Mouse (Mus musculus): ENCODE measurements at regions not wholly inside any gene's neighbourhood (a gene's known extent, or its start where the extent isn't known, plus 50 kb on each side); places are given as distances from the start of the nearest gene placed in this dataset.

DNA sequence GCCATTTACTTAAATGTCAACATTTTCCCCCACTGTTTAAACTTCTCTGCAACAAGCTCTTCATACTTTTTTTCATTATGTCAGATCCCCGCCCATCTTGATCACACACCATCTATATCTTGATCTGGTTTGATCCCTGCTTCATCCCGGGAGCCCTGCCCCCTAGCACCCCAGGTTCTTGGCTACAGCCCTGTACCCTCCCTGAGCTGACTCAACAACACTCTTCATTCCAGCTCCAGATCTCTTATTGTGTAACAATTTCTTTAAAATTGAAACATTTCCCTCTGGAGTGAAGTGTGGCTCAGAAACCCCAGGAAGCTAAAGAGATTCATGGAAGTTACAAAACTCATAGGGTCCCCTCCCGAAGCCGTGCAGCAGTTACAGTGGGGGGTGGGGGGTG lies 126.2 kb upstream of the Mast4 start:
- no peak for DNase-seq

GRCm38 (mm10) chr13:103459486-103460147 lies 125.3 kb upstream of the Mast4 start:
- no peak for DNase-seq

- no peak for DNase-seq
These were observed 118.5 kb upstream of the Mast4 start for GRCm38 (mm10) chr13:103452837-103453236.

GRCm38 (mm10) chr13:103430589-103430988 lies 96.3 kb upstream of the Mast4 start:
- DNase-seq: peak; percentile 20 to 21

- DNase-seq: no peak
These were observed 89.7 kb upstream of the Mast4 start for GRCm38 (mm10) chr13:103424011-103424410.

DNA sequence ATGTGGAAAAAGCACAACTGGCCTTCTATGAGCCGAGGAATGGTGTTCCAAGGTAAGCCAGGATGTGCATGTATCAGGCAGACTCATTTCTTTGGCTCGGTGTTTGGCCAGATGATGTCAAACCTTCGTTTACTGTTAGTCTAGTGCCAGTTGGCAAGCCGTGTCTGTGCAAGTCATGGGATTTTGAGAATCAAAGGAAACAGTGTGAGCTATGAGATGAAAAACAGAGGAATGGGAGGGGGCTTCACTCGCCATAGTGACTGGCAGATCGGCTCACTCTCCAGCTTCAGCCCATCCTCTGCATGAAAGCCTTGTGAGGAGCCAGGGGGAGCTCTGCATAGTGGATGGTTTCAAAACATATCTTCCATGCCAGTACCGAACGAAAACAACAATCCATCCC lies 89.1 kb upstream of the Mast4 start:
- peak in 1 of 2 experiments; percentile 1 for DNase-seq

GRCm38 (mm10) chr13:103422997-103423396 lies 88.7 kb upstream of the Mast4 start:
- no peak for DNase-seq

GRCm38 (mm10) chr13:103419146-103419545 lies 84.8 kb upstream of the Mast4 start:
- no peak for DNase-seq

GRCm38 (mm10) chr13:103417256-103417655 lies 83.0 kb upstream of the Mast4 start:
- no peak for DNase-seq

GRCm38 (mm10) chr13:103415335-103415734 lies 81.0 kb upstream of the Mast4 start:
- DNase-seq: no peak

DNA sequence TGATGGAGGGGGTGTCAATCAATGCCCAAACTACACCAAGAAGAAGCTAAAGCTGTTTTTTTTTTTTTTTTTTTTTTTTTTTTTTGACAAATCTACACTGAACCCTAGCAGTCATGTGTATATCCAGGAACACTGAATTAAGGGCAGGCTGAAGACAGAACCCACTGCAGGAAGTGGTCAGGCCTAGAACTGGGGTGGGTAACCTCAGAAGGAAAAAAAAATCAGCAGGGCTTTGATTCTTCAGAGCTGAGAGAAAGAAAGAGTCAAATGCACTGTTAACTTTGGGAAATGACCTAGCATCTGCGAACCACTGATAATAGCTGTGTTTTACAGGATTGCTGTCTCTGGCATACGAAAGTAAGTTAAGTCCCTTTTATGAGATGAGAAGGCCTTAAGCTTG lies 78.3 kb upstream of the Mast4 start:
- no peak for DNase-seq

GRCm38 (mm10) chr13:103409286-103409685 lies 75.0 kb upstream of the Mast4 start:
- DNase-seq: no peak

- DNase-seq: no peak
These were observed 62.3 kb upstream of the Mast4 start for GRCm38 (mm10) chr13:103396526-103397020.

GRCm38 (mm10) chr13:103396099-103396498 lies 61.8 kb upstream of the Mast4 start:
- DNase-seq: no peak

DNA sequence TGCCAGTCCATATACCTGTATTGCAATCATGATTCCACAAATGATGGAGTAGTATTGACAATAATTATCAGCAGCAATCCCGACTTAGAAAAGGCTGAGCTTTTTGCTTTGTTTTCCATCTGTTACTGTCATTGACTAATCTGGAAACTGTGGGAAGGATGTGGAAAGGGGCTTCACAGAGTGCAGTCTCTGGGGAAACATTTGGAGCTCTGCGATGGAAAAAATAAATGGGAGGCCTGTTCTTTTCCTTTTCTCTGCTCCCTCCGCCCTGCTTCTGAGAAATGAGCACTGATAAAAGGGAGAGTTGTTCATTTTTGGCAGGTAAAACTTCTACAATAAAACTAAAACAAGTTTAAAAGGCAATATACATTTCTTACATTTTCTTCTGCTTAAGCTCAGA lies 58.3 kb upstream of the Mast4 start:
- DNase-seq: no peak

- no peak for DNase-seq
These were observed 57.1 kb upstream of the Mast4 start for GRCm38 (mm10) chr13:103391396-103391795.

GRCm38 (mm10) chr13:103390991-103391390 lies 56.7 kb upstream of the Mast4 start:
- DNase-seq: no peak

DNA sequence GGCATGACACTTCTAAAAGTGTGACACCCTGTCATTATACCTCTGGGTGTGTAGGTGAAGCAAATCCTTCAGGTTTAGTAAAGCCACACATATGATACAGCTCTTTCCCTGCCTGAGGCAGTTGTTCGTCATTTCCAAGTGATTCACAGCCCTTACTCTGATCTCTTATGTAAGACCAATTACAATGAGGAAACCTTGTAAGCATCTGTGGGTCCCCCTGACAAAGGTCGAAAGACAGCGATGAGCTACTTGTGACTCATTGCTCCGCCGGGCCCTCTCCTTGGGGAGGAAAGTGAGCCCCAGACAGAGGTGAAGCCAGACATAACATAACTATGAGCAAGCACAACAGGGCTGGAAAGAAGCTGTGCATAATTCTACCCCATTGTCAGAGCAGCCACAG lies 52.7 kb upstream of the Mast4 start:
- DNase-seq: no peak

Measured in layer of hippocampus, postnatal 36 days (tissue).